Mouse (Mus musculus) heart, postnatal 10 days (tissue): ENCODE data around the gene Olfr681. TPM values are rescaled to one million over a fixed set of nuclear protein-coding genes. Genes with fewer than 3 reads are reported as not detected.
A peak's percentile ranks its signal among the peaks of the same experiment; 100 is the strongest.
"Not testable (repeated sequence)": the region's sequence is repeated elsewhere in the genome, so short reads cannot be mapped to it uniquely, and the experiment has no call there.

ENCODE experiments used
- DNase-seq, 2 experiments: peaks; one replicate each; pipeline ENCODE4 v3.0.0; 2021
- intact Hi-C: fragments of 180-260 bp; cut with DNase I; formaldehyde crosslinking; loops from one replicate; pipeline ENCODE4 v1.15.1; 2025
- total RNA-seq, 2 experiments: library from RNA; stranded (reverse); gene quantifications; 2 replicates each; pipeline ENCODE4 v1.2.3; 2021

Gene Olfr681
- not detected for total RNA-seq

DNA sequence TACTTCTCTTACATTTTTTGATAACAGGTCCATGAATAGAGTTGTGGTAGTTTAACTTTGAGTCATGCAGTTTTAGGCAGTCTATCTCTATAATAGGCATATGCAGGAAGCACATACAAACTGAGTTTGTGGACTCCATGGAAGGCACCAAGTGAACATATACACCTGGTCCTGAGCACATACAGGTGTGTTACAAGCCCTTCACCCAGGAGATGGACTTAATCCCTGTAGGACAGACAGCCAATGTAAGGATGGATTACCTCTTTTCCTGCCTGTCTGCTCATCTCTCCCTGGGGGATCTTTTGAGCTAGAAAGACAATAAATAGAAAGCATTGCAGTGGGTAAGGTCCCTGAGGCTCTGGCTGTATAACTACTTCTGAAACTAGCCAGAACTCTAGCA is at the start of gene Olfr681:
Olfr681 (plus strand) TSS at position 301 of the 400 bp plus-strand sequence.
- DNase-seq, result no peak
- intact Hi-C loops, result no loop called here

DNA sequence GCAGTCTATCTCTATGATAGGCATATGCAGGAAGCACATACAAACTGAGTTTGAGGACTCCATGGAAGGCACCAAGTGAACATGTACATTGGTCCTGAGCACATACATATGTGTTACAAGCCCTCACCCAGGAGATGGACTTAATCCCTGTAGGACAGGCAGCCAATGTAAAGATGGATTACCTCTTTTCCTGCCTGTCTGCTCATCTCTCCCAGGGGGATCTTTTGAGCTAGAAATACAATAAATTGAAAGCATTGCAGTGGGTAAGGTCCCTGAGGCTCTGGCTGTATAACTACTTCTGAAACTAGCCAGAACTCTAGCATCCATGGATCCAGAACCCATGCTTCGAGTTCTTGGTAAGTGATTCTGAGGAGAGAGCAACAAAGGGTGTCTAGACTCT is 35.7 kb upstream of the Olfr681 start, which contains the start of gene Olfr679:
Olfr679 (plus strand) TSS at position 301 of the 400 bp plus-strand sequence.
- intact Hi-C loops, result no loop called here

DNA sequence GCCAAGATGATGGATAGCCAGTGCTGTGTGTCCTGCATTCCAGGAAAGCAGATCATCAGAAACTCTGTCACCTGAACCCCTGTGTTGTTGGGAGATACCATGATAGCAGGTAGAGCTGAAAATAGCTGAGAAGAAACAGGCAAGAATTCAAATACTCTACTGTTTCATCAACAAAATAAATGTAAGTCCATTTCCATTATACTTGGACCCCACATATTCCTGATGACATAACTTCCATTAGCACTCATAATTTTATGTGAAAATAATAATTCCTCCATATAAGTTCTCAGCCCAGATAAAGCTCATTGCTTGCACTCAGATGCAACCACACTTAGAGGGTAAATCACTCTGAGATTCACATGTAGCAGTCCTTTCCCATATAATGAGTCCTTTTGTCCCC is 23.9 kb upstream of the Olfr681 start, which contains the start of gene Olfr680-ps1:
Olfr680-ps1 (minus strand) TSS at position 101 of the 400 bp plus-strand sequence.
- intact Hi-C loops, DNase-seq: not testable (repeated sequence)

More for the DNA sequence above, 35.7 kb upstream of the Olfr681 start, which contains the start of gene Olfr679:
- no peak for DNase-seq

DNA sequence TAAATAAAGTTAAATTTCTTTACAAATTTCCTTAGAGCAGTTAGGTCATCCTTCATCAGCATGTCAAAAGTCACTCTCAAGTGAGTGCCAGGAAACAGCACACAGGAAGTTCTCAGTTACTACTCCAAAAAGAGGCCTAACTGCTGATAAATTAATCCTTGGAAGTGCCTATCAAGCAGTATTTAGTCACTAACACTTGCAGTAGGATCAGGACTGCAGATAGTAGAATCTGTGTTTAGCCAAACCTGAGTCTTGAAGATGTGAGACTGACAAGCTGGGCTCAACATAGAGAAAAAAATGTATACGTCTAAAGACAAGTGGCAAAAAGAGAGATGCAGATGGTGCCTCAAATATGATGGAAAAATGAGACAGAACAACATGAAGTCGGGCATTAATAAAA is 24.6 kb downstream of the Olfr681 start:
- intact Hi-C loops, result no loop called here

DNA sequence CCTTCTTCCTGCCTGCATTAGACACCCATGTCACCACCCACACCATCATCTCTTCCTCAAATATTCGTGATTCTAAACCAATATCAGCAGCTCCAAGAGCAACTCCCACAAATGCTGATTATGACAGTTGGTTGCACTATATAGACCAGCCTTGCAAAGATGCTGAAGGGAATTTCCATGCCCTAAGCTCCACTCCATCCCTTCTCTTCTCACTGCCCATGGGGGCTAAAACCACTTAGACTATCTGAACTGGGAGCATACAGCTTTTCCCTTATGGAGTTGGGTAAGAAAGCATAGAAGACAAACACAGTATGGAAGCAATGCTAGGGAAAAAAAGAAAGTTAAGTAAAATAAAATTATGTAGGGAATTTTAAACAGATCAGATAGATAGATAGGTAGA is 30.3 kb downstream of the Olfr681 start, which contains the start of gene Olfr683:
Olfr683 (minus strand) TSS at position 101 of the 400 bp plus-strand sequence.
- intact Hi-C loops, result no loop called here
- DNase-seq, result no peak

More for the DNA sequence above, 24.6 kb downstream of the Olfr681 start:
- no peak for DNase-seq

DNA sequence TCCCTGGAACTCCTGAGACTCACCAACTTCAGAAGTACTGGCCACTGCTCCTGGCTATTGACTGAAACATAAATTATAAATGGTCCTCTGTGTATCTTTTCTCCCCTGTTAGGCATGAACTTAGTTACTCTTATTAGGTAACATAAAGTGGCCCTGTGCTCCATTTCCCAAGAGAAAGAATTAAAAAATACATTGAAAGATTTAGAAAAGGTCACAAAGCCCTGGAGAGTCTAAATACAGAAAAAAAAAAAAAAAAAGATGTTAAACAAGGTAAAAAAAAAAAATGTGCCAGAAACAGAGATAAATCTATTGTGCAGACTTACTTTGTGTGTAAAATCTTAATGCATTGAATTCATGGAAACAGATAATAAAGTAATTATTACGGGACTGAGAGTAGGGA is 46.9 kb downstream of the Olfr681 start, which contains the start of gene Olfr684:
Olfr684 (minus strand) TSS at position 101 of the 400 bp plus-strand sequence.
- intact Hi-C loops, result no loop called here
- no peak for DNase-seq

DNA sequence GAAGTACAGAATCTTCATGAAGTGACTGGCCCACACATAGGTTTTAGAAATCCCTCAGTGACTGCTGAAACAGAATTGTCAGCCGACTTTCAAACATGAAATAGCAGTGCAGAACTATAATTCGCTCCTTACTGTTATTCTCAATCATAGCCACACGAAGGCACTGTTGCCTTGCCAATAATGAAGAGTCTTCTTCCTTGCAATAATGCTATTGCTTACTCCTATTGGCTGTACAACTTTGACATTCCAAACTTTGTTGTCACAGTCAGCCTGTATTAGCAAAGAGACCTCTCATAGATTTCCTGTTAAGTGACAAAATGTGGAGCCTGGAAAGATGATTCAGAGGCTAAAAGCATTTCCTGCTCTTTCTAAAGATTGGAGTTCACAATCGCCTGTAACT is 54.1 kb downstream of the Olfr681 start:
- DNase-seq, result peak; percentile 25 to 39
- intact Hi-C loops, result loop anchor here (1.0 to 5.0 kb wide), 3 partner anchors 154 to 345 kb away; no protein-coding TSS in a partner anchor

Other genes with a start within 250 kb of the Olfr681 start
- not detected for gene Olfr665, start 238.8 kb upstream of the Olfr681 start, total RNA-seq
- gene Olfr666, start 220.9 kb upstream of the Olfr681 start, total RNA-seq, result not detected
- not detected for gene Olfr667, start 195.4 kb upstream of the Olfr681 start, total RNA-seq
- gene Olfr668, start 188.8 kb upstream of the Olfr681 start, total RNA-seq, result not detected
- not detected for gene Olfr669, start 182.6 kb upstream of the Olfr681 start, total RNA-seq
- gene Olfr670, start 154.2 kb upstream of the Olfr681 start, total RNA-seq, result not detected
- gene Olfr671, start 137.7 kb upstream of the Olfr681 start, total RNA-seq, result not detected
- not detected for gene Olfr672, start 114.8 kb upstream of the Olfr681 start, total RNA-seq
- not detected for gene Olfr675, start 88.4 kb upstream of the Olfr681 start, total RNA-seq
- not detected for gene Olfr676, start 84.1 kb upstream of the Olfr681 start, total RNA-seq
- not detected for gene Olfr677, start 65.5 kb upstream of the Olfr681 start, total RNA-seq
- not detected for gene Olfr678, start 52.4 kb upstream of the Olfr681 start, total RNA-seq
- gene Olfr679, start 35.6 kb upstream of the Olfr681 start, total RNA-seq, result not detected
- not detected for gene Olfr680-ps1, start 24.0 kb upstream of the Olfr681 start, total RNA-seq
- gene Olfr683, start 30.2 kb downstream of the Olfr681 start, total RNA-seq, result not detected
- not detected for gene Olfr684, start 46.8 kb downstream of the Olfr681 start, total RNA-seq
- not detected for gene Olfr685, start 69.2 kb downstream of the Olfr681 start, total RNA-seq
- not detected for gene Olfr686, start 90.6 kb downstream of the Olfr681 start, total RNA-seq
- not detected for gene Olfr688, start 171.3 kb downstream of the Olfr681 start, total RNA-seq
- gene Olfr689, start 194.3 kb downstream of the Olfr681 start, total RNA-seq, result not detected
- not detected for gene Olfr690, start 217.3 kb downstream of the Olfr681 start, total RNA-seq
- under 1 TPM in 1 of 2 experiments, not detected in 1; 0.17 TPM for gene Olfr691, start 225.4 kb downstream of the Olfr681 start, total RNA-seq